Mouse (Mus musculus) myocyte (in vitro differentiated cells): ENCODE measurements around the gene Glt1d1.

Experiments used
- E2F4 ChIP-seq: IDR thresholded peaks from one replicate; pipeline ENCODE4 v1.6.1; 2011; ENCODE audit warnings: mild to moderate bottlenecking, control low read depth, moderate library complexity; ENCODE audit not compliant: insufficient read depth
- MAX ChIP-seq: IDR thresholded peaks from one replicate; pipeline ENCODE4 v1.6.1; 2011; ENCODE audit warnings: low read depth, mild to moderate bottlenecking, control low read depth
- MYOG ChIP-seq, 3 experiments: IDR thresholded peaks; one replicate each; pipeline ENCODE4 v1.6.1; 2011; ENCODE audit warnings: control low read depth in 2 of 3, low read depth in 2 of 3, mild to moderate bottlenecking in 2 of 3; ENCODE audit not compliant: insufficient read length in 2 of 3, control insufficient read depth in 1 of 3, insufficient read depth in 1 of 3
- POLR2A ChIP-seq: IDR thresholded peaks from one replicate; pipeline ENCODE4 v1.6.1; 2011; ENCODE audit warnings: low read depth, mild to moderate bottlenecking, control low read depth, moderate library complexity; ENCODE audit not compliant: insufficient read length
- POLR2AphosphoS2 ChIP-seq: IDR thresholded peaks from one replicate; pipeline ENCODE4 v1.6.1; 2011; ENCODE audit warnings: low read depth, control low read depth; ENCODE audit not compliant: insufficient read length
- TCF12 ChIP-seq: IDR thresholded peaks from one replicate; pipeline ENCODE4 v1.6.1; 2011; ENCODE audit warnings: mild to moderate bottlenecking, control low read depth; ENCODE audit not compliant: poor library complexity, insufficient read depth, severe bottlenecking
- USF1 ChIP-seq: IDR thresholded peaks from one replicate; pipeline ENCODE4 v1.6.1; 2011; ENCODE audit warnings: low read depth, mild to moderate bottlenecking, control low read depth, moderate library complexity

GRCm38 (mm10) chr5:127703609-127704180 lies 71.6 kb downstream of the Glt1d1 start:
- TF ChIP-seq E2F4 (no peak), POLR2A (no peak), MYOG (IDR thresholded peaks at IDR 0.05; ENCODE audit: control insufficient read depth in 1 of 3, insufficient read depth in 1 of 3, insufficient read length in 2 of 3, low read depth in 2 of 3) (no peak), USF1 (no peak), TCF12 (no peak), POLR2AphosphoS2 (no peak), MAX (no peak)
